Comparison of ENCODE assay signal across 36 mouse cellular contexts in genomic region chr11:5526573-5527439, GRCm38 (mm10). TPM values are rescaled to one million over a fixed set of nuclear protein-coding genes. Genes with fewer than 3 reads are reported as not detected.
DNase-seq lines count a peak whose midpoint lies in the region; ATAC-seq and TF ChIP-seq lines count a peak whose summit lies in the region.
"Had no signal": no experiment of that assay in that cellular context is flagged by ENCODE, and none has a peak within 500 bp of the region (broad histone marks: within the 10 kb centered on the region; RNA-seq: fewer than 3 reads in every experiment).

No protein-coding gene starts in this region.

- H3K9me3 ChIP-seq in heart, embryonic 11.5 days (replicated peaks; ENCODE audit: control insufficient read depth, low read length) = no peaks in the 10 kb centered on the region
- no peaks in the 10 kb centered on the region for H3K9me3 ChIP-seq in lung, postnatal 0 days (ENCODE audit: low read length)
- no peaks in the 10 kb centered on the region for H3K9me3 ChIP-seq in midbrain, postnatal 0 days (ENCODE audit: low read length)
- H3K9me3 ChIP-seq in forebrain, embryonic 15.5 days = no peaks in the 10 kb centered on the region
- H3K9me3 ChIP-seq: forebrain, embryonic 12.5 days; G1E; stomach, embryonic 15.5 days had no signal

- no peak for DNase-seq in heart, adult 9 months (ENCODE audit: low spot score in 2 of 2)
- DNase-seq in lung, adult 2 months = no peak
- DNase-seq in lung, postnatal 0 days (ENCODE audit: low spot score) = no peak
- DNase-seq in midbrain, postnatal 0 days (ENCODE audit: low spot score) = no peak
- DNase-seq: adrenal gland, postnatal 14 days; cerebellum, adult 11-12 months; cerebellum, adult 9-11 months; gastrocnemius, postnatal 14 days; kidney, adult 18-20 months; layer of hippocampus, postnatal 36 days; left cerebral cortex, postnatal 4 days; lung, adult 18-20 months; lung, postnatal 14 days; midbrain, embryonic 14.5 days; right cerebral cortex, postnatal 25 days; thymus, adult 18-20 months; thymus, postnatal 25 days had no signal

- no peak for TF ChIP-seq CTCF in lung, adult 2 months (IDR thresholded peaks at IDR 0.05; ENCODE audit: insufficient read depth, low read length)
- no peak for TF ChIP-seq CTCF in lung, postnatal 0 days (IDR thresholded peaks at IDR 0.05)
- no peak for TF ChIP-seq CTCF in embryonic fibroblast, embryonic 13.5 days (IDR thresholded peaks at IDR 0.05; ENCODE audit: borderline replicate concordance, insufficient read depth, low read length)
- no peak for TF ChIP-seq CTCF in midbrain, postnatal 0 days (IDR thresholded peaks at IDR 0.05)

- peak; percentile 25; the same call in 1 of the 2 replicates for TF ChIP-seq POLR2A in lung, adult 2 months (IDR thresholded peaks at IDR 0.05; ENCODE audit: borderline replicate concordance, extremely low read depth, low read depth, low read length)
- no peak; the same call in none of the 2 replicates for TF ChIP-seq POLR2A in embryonic fibroblast, embryonic 13.5 days (IDR thresholded peaks at IDR 0.05; ENCODE audit: low read depth, low read length)

- H3K9ac ChIP-seq in heart, embryonic 11.5 days (ENCODE audit: low read depth, low read length) = no peak overlapping the region
- no peak overlapping the region for H3K9ac ChIP-seq in lung, postnatal 0 days (replicated peaks; ENCODE audit: low read depth)
- no peak overlapping the region for H3K9ac ChIP-seq in midbrain, postnatal 0 days (replicated peaks; ENCODE audit: low read length, poor library complexity, severe bottlenecking)
- no peak overlapping the region for H3K9ac ChIP-seq in forebrain, embryonic 15.5 days (replicated peaks)
- H3K9ac ChIP-seq: forebrain, embryonic 12.5 days; stomach, embryonic 15.5 days had no signal

- no peak for ATAC-seq in heart, embryonic 11.5 days (replicated peaks; ENCODE audit: insufficient number of reproducible peaks, low FRiP score, low TSS enrichment)
- no peak for ATAC-seq in lung, postnatal 0 days
- no peak for ATAC-seq in midbrain, postnatal 0 days (ENCODE audit: low FRiP score)
- no peak for ATAC-seq in forebrain, embryonic 15.5 days (replicated peaks)
- ATAC-seq: CD4-positive, CD25-positive, alpha-beta regulatory T cell, adult 4 months; hindbrain, embryonic 16.5 days; Patski had no signal

- H3K4me3 ChIP-seq in heart, embryonic 11.5 days (ENCODE audit: low read depth, low read length) = no peak overlapping the region
- no peak overlapping the region for H3K4me3 ChIP-seq in lung, adult 2 months (replicated peaks; ENCODE audit: extremely low read depth, low read depth, low read length)
- H3K4me3 ChIP-seq in lung, postnatal 0 days (ENCODE audit: low read depth, low read length) = no peak overlapping the region
- H3K4me3 ChIP-seq in embryonic fibroblast, embryonic 13.5 days (ENCODE audit: insufficient read depth, low read length) = no peak overlapping the region
- H3K4me3 ChIP-seq in midbrain, postnatal 0 days (ENCODE audit: low read depth, low read length) = no peak overlapping the region
- no peak overlapping the region for H3K4me3 ChIP-seq in forebrain, embryonic 15.5 days
- H3K4me3 ChIP-seq: forebrain, embryonic 12.5 days; stomach, embryonic 15.5 days had no signal

- TF ChIP-seq EP300 in lung, postnatal 0 days (IDR thresholded peaks at IDR 0.05) = no peak

- no peak overlapping the region for H3K4me2 ChIP-seq in heart, embryonic 11.5 days
- H3K4me2 ChIP-seq in lung, postnatal 0 days (replicated peaks; ENCODE audit: low read depth, low read length) = no peak overlapping the region
- no peak overlapping the region for H3K4me2 ChIP-seq in midbrain, postnatal 0 days (ENCODE audit: low read depth, low read length, poor library complexity, severe bottlenecking)
- no peak overlapping the region for H3K4me2 ChIP-seq in forebrain, embryonic 15.5 days (replicated peaks)
- H3K4me2 ChIP-seq: forebrain, embryonic 12.5 days; stomach, embryonic 15.5 days had no signal

- peaks cover 29% of the 10 kb centered on the region for H3K36me3 ChIP-seq in heart, embryonic 11.5 days (ENCODE audit: control insufficient read depth, insufficient read depth, low read length)
- peaks cover 33% of the 10 kb centered on the region for H3K36me3 ChIP-seq in lung, postnatal 0 days (ENCODE audit: insufficient read depth, low read length)
- peaks cover 47% of the 10 kb centered on the region for H3K36me3 ChIP-seq in midbrain, postnatal 0 days (ENCODE audit: insufficient read depth, low read length)
- peaks cover 76% of the 10 kb centered on the region for H3K36me3 ChIP-seq in forebrain, embryonic 15.5 days

- 81% methylated on average over 7 of the region's 7 CpGs for WGBS in heart, embryonic 11.5 days (ENCODE audit: insufficient replicate concordance)
- 85% methylated on average over 7 of the region's 7 CpGs for whole genome bisulfite sequencing in lung, adult 2 months
- WGBS in lung, postnatal 0 days = 85% methylated on average over 7 of the region's 7 CpGs
- WGBS in midbrain, postnatal 0 days = 92% methylated on average over 7 of the region's 7 CpGs
- 89% methylated on average over 7 of the region's 7 CpGs for WGBS in forebrain, embryonic 15.5 days

- 0 out of 2 replicates have a peak overlapping the region, but pooled peaks have one; percentile 29 for H3K27ac ChIP-seq in heart, embryonic 11.5 days (ENCODE audit: low read depth, low read length)
- no peak overlapping the region for H3K27ac ChIP-seq in lung, postnatal 0 days (ENCODE audit: low read length)
- 0 out of 2 replicates have a peak overlapping the region, but pooled peaks have one; percentile 31 for H3K27ac ChIP-seq in embryonic fibroblast, embryonic 13.5 days (ENCODE audit: insufficient read depth, low read length)
- no peak overlapping the region for H3K27ac ChIP-seq in midbrain, postnatal 0 days (ENCODE audit: low read depth, low read length)
- no peak overlapping the region for H3K27ac ChIP-seq in forebrain, embryonic 15.5 days (replicated peaks)
- H3K27ac ChIP-seq: forebrain, embryonic 12.5 days; stomach, embryonic 15.5 days had no signal

- H3K27me3 ChIP-seq in heart, embryonic 11.5 days (ENCODE audit: control insufficient read depth, insufficient read depth, low read length) = no peaks in the 10 kb centered on the region
- H3K27me3 ChIP-seq in lung, postnatal 0 days (replicated peaks; ENCODE audit: insufficient read depth, low read length) = no peaks in the 10 kb centered on the region
- H3K27me3 ChIP-seq in midbrain, postnatal 0 days (ENCODE audit: insufficient read depth, low read length) = no peaks in the 10 kb centered on the region
- no peaks in the 10 kb centered on the region for H3K27me3 ChIP-seq in forebrain, embryonic 15.5 days
- H3K27me3 ChIP-seq: forebrain, embryonic 12.5 days; Patski; stomach, embryonic 15.5 days had no signal

- peaks cover 11% of the 10 kb centered on the region for H3K4me1 ChIP-seq in heart, embryonic 11.5 days (ENCODE audit: control insufficient read depth, insufficient read depth, low read length)
- H3K4me1 ChIP-seq in lung, adult 2 months (ENCODE audit: control insufficient read depth, insufficient read depth, low read length) = peaks cover 14% of the 10 kb centered on the region
- peaks cover 15% of the 10 kb centered on the region; the same call in 1 of the 2 replicates for H3K4me1 ChIP-seq in lung, postnatal 0 days (ENCODE audit: insufficient read depth, low read depth, low read length)
- H3K4me1 ChIP-seq in embryonic fibroblast, embryonic 13.5 days (ENCODE audit: control insufficient read depth, insufficient read depth, low read length) = peaks cover 6% of the 10 kb centered on the region
- H3K4me1 ChIP-seq in midbrain, postnatal 0 days (ENCODE audit: insufficient read depth, low read length) = peaks cover 7% of the 10 kb centered on the region; the same call in 1 of the 2 replicates
- peaks cover 21% of the 10 kb centered on the region for H3K4me1 ChIP-seq in forebrain, embryonic 15.5 days

RNA-seq across cellular contexts. Expression of gene Xbp1, which starts 6.3 kb away (rescaled TPM):
- polyA plus RNA-seq in heart, embryonic 11.5 days (2014; fragmentation: Nextera tagmentation; extraction: Ambion mirVana) = 141 and 145 TPM in 2 replicates
- 123 and 131 TPM in 2 replicates for polyA plus RNA-seq in lung, adult 2 months (2012; rRNA removed)
- 211 and 242 TPM in 2 replicates for polyA plus RNA-seq in lung, postnatal 0 days (2015; fragmentation: Nextera tagmentation; extraction: Ambion mirVana)
- polyA plus RNA-seq in embryonic fibroblast, embryonic 13.5 days (2011; ENCODE audit: insufficient read length, low read depth, missing spikeins) = 108 and 121 TPM in 2 replicates
- 120 and 124 TPM in 2 replicates for total RNA-seq in midbrain, postnatal 0 days (2014; rRNA removed)
- 89.5 and 97.4 TPM in 2 replicates for polyA plus RNA-seq in midbrain, postnatal 0 days (2015; fragmentation: Nextera tagmentation; extraction: Ambion mirVana)
- 128 and 135 TPM in 2 replicates for polyA plus RNA-seq in forebrain, embryonic 15.5 days (2015; fragmentation: Nextera tagmentation; extraction: Ambion mirVana)

RNA-seq across cellular contexts. Expression of gene Ccdc117, which starts 15.2 kb away (rescaled TPM):
- polyA plus RNA-seq in heart, embryonic 11.5 days (2014; fragmentation: Nextera tagmentation; extraction: Ambion mirVana) = 14.4 and 17.8 TPM in 2 replicates
- 7.9 and 8.7 TPM in 2 replicates for polyA plus RNA-seq in lung, adult 2 months (2012; rRNA removed)
- 13.4 and 13.9 TPM in 2 replicates for polyA plus RNA-seq in lung, postnatal 0 days (2015; fragmentation: Nextera tagmentation; extraction: Ambion mirVana)
- polyA plus RNA-seq in embryonic fibroblast, embryonic 13.5 days (2011; ENCODE audit: insufficient read length, low read depth, missing spikeins) = 6.5 and 10.4 TPM in 2 replicates
- 8.2 and 13.0 TPM in 2 replicates for total RNA-seq in midbrain, postnatal 0 days (2014; rRNA removed)
- polyA plus RNA-seq in midbrain, postnatal 0 days (2015; fragmentation: Nextera tagmentation; extraction: Ambion mirVana) = 4.9 and 6.1 TPM in 2 replicates
- polyA plus RNA-seq in forebrain, embryonic 15.5 days (2015; fragmentation: Nextera tagmentation; extraction: Ambion mirVana) = 15.4 and 15.8 TPM in 2 replicates

RNA-seq across cellular contexts. Expression of gene Ankrd36, which starts 42.7 kb away (rescaled TPM):
- 0.96 TPM in 1 of 2 replicates, not detected in the other for polyA plus RNA-seq in heart, embryonic 11.5 days (2014; fragmentation: Nextera tagmentation; extraction: Ambion mirVana)
- polyA plus RNA-seq in lung, adult 2 months (2012; rRNA removed) = not detected in 2 replicates
- 0.15 TPM in 1 of 2 replicates, not detected in the other for polyA plus RNA-seq in lung, postnatal 0 days (2015; fragmentation: Nextera tagmentation; extraction: Ambion mirVana)
- polyA plus RNA-seq in embryonic fibroblast, embryonic 13.5 days (2011; ENCODE audit: insufficient read length, low read depth, missing spikeins) = not detected in 2 replicates
- total RNA-seq in midbrain, postnatal 0 days (2014; rRNA removed) = not detected in 2 replicates
- 0.11 TPM in 1 of 2 replicates, not detected in the other for polyA plus RNA-seq in midbrain, postnatal 0 days (2015; fragmentation: Nextera tagmentation; extraction: Ambion mirVana)
- not detected in 2 replicates for polyA plus RNA-seq in forebrain, embryonic 15.5 days (2015; fragmentation: Nextera tagmentation; extraction: Ambion mirVana)
- total RNA-seq: adrenal gland, postnatal 14 days; common myeloid progenitor, adult 5-6 weeks; gastrocnemius, postnatal 14 days; granulocyte monocyte progenitor cell, adult 5-6 weeks; heart, postnatal 25 days; layer of hippocampus, postnatal 36 days; left cerebral cortex, postnatal 4 days; neutrophil, adult 5-6 weeks had no signal
- polyA plus RNA-seq: CD4-positive, CD25-positive, alpha-beta regulatory T cell, adult 4 months; embryonic facial prominence, embryonic 14.5 days; heart, embryonic 14.5 days; hindbrain, embryonic 11.5 days; hindbrain, embryonic 16.5 days; intestine, embryonic 14.5 days; kidney, embryonic 16.5 days; midbrain, embryonic 14.5 days; neural tube, embryonic 11.5 days; Patski had no signal

Comparison
In these comparisons a context has a peak if more than half of its experiments do, and no peak if none do; other contexts are left out.
1. H3K27ac ChIP-seq: peak in heart, embryonic 11.5 days (single experiment) and embryonic fibroblast, embryonic 13.5 days (single experiment); none in lung, postnatal 0 days (single experiment), midbrain, postnatal 0 days (single experiment) and forebrain, embryonic 15.5 days (single experiment).